Mouse (Mus musculus) T-helper 17 cell (primary cell): Measurements from ENCODE around the gene Iqsec1.

Source experiments
- in situ Hi-C, 2 experiments: fragments of 300-600 bp; cut with MboI, MseI; formaldehyde crosslinking; loops; 1 replicate in 1 of 2; 2 replicates in 1 of 2; pipeline ENCODE4 v1.15.1; 2025; ENCODE audit warnings: high pct_unique_total_duplicates in 2 of 2

Iqsec1 gene

DNA sequence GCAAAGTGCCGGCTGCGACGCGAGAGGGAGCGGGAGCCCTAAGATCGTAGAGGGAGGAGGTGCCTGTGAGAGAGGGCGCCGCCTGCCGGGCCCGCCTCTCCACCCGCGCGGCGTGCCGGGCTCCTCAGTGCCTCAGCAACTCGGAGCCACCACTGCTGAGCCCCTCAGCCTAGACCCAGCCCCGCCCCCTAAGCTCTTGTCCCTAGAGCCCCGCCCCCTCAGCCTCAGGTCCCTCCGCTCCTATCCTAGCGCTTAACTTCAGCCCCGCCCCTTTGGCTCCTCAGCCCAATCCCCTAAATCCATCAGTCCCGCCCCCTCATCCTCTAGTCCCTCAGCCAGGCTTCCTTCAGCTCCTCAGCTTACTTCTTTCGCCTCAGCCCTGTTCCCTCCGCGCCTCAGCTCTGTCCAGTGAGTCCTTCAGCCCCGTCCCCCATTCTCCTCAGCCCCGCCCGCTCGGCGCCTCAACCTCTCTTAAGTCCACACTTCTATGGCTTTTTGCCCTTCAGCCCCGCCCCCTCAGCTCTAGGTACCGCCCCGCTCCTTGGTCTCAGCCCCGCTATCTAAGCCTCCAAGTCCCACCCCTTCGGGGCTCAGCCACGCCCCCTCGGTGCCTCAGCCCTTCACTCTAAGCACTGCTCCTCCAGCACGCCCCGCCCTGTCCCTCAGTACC is at the start of gene Iqsec1:
TSS of gene Iqsec1 (minus strand) at position 38 of the 670 bp plus-strand sequence.
- in situ Hi-C loops, result no loop called here

DNA sequence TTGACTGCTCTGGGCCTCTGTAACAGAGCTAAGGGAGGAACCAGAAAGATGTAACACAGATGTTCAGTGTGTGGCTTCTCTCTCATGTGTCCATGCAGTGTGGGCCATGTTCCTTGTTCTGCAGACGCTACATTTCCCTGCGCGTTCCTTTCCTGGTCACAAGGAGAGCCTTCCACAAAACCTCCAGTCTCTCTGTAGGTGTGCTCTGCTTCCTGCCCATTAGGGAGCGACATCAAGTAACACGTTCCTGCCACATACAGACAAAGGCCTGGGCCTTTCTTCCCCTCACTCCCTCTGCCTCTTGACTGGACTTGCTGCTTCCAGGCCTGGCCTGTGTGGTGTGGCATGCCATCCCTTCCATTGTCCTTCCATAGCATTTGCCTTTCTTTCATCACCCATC is 39.8 kb upstream of the Iqsec1 start:
- in situ Hi-C loops, result no loop called here

DNA sequence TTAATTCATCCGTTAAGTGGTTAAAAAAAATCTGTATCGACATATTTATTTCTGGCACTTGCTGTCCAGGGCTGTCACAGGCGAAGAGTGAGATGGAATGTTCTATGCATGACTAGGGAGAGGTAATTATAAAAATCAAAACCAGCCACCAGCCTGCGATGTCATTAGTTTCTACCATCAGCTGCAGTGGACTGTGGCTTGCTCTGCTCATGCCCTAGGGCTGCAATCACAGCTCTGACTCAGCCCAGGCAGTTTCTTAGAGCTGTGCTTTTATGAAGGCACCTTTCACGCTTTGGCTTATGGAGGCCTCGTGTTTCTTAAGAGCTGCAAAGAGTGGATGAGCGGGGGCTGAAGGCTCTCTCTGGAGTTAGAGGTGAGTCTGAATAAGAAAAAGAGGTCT is 32.3 kb upstream of the Iqsec1 start:
- in situ Hi-C loops, result no loop called here

DNA sequence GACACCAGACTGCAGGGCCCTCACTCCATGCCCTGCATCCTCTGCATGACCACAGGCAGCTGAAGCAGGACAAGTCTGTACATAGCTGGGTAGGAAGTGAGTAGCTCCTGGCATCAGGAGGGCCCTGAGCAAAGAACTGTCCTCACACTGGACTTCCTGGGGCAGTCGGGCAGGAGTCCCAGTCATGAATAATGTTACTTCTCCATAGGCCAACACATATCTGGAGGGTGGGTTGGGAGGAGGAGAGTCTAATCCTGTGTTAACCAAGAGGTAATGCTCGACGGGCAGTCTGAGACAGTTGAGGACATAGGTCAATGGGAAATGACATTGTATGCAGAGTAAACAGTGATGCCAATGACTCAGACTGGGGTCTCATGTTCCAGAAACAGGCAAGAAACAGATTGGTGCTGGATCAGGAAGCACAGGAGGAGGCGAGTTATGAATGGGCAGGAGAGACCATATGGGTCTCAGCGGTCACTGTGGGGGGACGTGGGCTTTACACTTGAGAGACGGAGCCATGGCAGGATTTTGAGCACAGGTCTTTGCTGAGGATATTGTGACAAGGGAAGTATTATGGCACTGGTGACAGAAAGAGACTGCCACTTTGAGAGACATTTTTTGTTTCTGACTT is 28.2 kb upstream of the Iqsec1 start:
- in situ Hi-C loops, result no loop called here

DNA sequence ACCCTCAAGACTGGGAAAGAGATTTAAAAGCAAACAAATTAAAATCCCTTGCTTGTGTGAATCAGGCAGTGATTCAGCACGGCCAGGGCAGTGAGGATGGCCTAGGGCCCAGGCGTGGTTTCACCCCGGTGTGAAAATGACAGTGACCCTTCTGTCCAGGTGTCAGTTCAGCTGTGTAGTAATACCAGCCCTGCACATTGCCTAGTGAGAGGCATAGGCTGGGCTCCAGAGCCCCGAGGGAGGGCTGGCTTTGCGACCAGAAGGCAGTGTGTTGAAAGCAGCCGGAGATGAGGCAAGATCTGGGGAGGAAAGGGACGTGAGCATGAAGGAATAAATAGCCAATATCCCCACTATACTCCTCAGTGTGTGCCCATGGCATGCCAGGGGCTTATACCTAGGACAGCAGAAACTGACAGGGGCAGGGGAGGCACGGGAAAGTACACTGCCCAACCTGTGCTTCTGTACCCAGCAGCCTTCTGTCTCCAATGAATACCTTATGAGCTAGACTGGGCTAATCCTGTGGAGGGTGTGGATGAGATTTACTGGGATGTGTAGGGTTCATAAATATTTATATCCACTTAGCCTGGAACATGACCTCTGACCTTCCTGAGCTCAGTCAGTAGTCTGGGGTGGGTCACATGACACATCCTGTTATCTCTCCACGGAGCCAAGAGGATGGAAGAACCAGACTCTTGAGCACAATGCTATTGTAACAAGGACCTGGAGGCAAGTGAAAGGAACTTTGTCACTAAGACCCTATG is 25.9 kb upstream of the Iqsec1 start:
- in situ Hi-C loops, result no loop called here

DNA sequence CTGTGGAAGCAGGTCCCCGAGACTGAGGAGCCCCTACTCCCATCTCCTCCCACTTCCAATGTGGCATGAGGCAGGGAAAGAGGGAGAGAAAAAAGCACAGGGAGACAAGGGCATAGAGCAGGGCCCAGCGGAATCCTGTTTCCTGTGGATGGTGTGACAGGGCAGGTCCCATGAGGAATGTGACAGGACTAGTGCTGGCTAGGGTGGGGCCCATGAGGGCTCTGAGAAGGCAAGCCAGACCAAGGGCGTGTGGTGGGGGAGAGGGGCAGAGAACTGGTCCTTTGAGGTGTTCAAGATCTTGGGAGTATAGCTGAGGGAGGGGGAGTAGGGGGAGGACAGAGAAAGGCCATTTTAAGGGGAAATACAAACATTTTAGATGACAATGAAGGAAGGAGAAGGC is 24.0 kb upstream of the Iqsec1 start:
- in situ Hi-C loops, result no loop called here

DNA sequence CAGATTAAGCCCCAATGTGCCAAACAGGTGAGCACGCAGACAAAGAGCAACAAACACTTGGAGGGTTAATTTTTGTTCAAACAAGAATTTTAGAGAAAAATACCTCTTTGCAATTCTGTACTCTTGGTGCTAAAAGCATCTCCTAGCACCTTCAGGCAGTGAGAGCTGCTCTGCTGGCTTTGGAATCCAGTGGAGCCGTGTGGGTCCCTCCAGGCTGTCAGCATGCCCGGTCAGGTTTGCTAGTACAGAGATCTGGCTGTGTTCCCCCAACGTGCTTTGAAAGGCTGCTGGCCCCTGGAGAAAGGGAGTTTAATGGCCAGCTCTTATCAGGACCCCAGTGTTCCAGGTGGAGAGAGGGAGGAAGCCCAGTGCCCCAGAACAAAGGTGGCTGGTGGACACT is 23.1 kb upstream of the Iqsec1 start:
- in situ Hi-C loops, result no loop called here

DNA sequence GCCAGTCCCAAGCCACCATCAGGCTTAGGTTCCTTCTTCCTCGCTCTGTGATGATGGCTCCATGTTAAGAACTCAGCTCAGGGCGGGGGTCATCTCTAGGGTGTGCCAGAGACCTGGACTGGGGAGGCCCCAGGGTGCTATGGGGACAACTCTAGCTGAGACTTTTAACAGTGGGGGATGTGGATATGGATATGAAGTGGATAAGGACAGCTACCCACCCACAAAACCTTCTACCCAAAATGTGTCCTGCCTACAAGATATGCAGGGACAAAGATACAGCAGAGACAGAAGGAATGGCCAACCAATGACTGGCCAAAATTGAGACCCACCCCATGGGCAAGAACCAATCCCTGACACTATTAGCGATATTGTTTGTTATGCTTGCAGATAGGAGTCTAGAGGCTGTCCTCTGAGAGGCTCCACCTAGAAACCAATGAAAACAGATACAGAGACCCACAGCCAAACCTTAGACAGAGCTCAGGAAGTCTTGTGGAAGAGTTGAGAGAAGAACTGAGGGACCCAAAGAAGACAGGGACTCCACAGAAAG is 19.9 kb upstream of the Iqsec1 start:
- in situ Hi-C loops, result no loop called here

DNA sequence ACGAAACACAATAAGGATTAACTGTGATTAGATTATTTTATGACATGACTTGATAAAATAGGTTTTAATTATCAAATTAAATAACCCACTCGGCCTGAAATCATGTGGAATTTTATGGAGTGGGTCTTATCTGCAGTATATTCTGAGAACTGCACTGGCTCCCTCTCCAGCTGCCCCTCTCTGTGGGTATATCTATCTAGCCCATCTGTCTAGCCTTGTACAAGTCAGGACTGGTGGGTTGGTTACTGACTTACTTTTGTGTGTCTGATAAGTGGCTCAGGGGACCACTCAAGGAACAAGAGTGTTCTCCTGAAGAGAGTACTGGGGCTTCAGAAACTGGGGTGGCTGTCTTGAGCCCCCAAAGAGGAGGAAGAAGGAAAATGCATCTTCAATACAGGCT is 18.7 kb upstream of the Iqsec1 start:
- in situ Hi-C loops, result no loop called here

DNA sequence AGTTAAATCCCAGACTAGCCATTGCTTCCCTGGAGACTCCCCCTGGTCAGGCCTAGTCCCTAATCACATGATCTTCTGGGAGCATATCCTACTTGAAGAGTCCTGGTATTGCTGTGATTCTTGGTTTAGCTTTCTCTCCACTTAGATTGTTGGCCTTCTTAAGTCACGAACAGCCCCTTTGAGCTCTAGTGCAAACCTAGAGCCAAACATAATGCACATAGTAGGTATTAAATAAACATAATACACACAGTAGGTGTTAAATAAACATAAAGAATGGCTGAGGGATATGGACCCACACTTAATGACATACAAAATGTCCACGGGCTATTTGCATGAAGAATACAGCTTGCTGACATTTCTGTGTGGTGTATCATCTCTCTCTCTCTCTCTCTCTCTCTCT is 15.7 kb upstream of the Iqsec1 start:
- in situ Hi-C loops, result no loop called here

DNA sequence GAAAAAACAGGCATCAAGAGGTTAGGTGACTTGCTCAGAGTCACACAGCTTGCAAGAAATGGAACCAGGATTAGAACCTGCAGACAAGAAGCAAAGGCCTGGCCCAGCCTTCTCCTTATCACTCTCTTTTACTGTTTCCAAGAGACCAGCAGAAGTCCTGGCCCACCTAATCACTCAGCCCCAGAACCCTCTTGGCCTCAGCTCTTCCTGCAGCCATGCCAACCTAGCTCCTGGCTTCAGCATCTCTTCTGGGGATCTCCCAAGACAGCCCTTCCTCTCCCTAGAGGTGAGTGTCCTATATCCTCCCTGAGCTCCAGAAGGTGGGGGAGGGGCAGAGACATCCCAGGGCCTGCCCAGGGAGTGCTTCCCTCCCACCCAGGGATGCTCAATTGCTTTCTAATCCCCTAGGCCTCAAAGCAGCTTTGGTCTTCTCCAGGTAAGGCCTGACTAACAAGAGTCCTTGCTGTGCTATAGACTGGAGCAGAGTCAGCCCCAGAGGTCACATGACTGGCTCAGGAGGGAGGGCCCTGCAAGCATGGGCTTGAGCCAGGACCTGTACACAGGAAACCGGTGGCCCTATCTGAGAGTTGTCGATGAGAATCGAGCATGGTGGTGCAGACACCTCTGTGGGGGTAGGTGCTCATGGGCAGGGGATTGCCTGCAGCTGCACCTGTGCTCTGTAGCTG is 15.0 kb upstream of the Iqsec1 start:
- in situ Hi-C loops, result no loop called here

DNA sequence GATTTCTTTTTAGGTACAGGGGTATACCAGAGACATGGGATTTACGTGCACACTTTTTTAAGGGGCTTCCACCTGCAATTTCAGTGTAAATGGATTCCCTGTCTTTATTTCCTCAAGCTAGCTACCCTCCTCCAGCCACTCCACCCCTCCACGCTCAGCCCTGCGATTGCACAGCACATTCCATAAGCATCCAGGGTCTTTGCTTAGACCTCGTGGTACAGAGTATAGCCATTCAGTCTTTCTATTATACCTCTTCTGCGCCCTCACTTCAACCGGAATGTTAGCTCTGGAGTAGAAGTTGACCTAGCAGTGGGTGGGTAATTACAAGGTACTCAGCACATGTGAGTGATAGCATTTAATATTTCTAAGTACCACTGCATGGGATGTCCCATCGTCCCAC is 13.1 kb upstream of the Iqsec1 start:
- in situ Hi-C loops, result no loop called here

DNA sequence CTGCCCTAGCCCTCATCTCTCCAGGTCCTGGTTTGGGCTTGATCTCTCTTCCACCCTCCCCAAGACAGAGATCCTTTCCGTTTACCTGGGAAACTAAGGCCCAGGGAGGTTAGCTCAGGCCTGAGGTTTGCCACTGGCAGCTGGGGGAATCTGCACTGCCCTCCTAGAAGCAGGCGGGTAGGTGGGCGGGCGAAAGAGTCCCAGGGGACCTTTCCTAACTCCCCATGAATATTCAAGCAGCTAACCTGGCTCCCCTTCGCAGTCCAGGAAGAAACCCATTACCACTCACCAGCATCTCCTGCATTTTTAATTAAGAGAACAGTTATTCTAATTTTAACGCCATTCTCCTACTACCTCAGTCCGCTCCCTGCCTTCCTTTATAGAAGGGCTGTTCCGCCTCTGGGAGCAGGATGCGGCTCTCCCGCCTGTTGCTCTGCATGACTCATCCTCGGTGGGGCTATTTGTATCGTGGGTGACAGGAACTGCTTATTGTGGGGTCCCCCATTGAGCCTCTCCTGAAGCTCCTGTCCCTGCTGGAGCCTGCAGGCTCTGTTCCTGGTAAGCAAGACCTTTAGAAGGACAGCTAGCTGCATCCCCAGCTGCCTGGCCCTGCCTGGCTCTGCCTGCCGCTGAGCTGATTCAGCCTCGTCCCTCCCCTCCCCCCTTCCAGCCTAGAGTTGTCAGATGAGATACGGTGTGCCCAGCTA is 12.5 kb upstream of the Iqsec1 start:
- in situ Hi-C loops, result no loop called here

DNA sequence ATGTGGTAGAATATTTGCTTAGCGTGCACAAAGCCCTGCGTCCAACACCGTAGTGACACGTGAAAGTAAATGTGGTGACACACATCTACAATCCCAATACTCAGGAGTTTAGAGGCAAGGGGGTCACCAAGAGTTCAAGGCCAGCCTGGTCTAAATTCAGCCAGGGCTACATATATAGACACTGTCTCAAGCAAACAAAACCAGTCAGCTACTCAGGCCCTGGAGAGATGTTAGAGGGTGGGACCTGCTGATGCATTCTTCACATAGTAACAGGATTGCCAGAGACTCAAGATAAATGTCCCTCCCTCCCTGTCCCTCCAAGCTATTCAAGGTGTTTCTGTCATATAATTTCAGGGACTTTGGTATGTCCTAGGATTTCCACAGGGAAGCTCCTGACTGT is 10.7 kb upstream of the Iqsec1 start:
- in situ Hi-C loops, result no loop called here

DNA sequence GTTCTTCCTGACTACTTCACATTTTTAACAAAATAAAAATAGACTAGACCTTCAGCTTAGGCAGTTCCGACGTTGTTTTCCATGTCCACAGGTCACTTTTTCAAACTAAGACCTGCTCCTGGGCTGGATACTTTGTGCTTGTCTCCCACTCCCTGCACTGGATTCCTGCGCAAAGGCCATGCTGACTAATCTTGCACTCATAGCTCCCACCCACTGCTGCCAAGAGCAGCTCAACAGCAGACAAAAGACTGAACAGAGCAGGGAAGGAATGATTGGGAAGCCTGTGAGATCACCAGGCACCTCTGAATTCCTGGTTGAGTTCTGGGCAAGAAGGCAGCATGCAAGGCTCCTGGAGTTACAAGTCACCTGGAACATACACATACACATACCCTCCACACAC is 8.5 kb upstream of the Iqsec1 start:
- in situ Hi-C loops, result no loop called here

DNA sequence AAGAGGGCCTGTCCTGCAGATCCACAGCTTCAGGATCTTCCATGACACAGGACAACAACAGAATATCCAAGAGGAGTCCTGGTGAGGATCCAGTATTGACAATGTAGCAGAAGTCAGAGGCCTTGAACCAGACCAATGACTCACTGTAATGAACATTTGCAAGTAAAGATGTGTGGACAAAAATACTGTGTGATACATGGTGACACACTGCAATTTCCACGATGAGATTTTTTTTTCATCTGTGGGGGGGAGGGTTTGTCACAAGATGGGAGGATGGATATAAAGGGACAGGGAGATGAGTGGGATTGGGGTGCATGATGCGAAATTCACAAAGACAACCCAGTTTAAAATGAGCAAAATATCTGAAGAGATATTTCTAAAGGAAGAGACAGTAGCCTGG is 7.7 kb upstream of the Iqsec1 start:
- in situ Hi-C loops, result no loop called here

DNA sequence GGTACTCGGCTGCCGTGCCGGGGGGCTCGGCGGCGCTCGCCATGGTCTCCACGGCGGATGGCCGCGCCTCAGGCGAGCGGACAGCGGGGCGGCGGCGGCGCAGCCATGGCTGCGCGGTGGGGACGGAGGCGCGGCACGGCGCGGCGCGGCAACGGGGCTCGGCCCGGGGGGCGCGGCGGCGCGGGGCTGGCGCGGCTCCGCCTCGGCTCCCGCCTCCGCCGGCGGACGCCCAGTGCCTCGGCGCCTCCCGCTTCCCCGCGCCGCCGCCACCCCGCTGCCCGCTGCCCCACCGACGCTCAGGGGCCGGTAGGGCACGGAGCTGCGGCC is 223 bp downstream of the Iqsec1 start:
- in situ Hi-C loops, result no loop called here

DNA sequence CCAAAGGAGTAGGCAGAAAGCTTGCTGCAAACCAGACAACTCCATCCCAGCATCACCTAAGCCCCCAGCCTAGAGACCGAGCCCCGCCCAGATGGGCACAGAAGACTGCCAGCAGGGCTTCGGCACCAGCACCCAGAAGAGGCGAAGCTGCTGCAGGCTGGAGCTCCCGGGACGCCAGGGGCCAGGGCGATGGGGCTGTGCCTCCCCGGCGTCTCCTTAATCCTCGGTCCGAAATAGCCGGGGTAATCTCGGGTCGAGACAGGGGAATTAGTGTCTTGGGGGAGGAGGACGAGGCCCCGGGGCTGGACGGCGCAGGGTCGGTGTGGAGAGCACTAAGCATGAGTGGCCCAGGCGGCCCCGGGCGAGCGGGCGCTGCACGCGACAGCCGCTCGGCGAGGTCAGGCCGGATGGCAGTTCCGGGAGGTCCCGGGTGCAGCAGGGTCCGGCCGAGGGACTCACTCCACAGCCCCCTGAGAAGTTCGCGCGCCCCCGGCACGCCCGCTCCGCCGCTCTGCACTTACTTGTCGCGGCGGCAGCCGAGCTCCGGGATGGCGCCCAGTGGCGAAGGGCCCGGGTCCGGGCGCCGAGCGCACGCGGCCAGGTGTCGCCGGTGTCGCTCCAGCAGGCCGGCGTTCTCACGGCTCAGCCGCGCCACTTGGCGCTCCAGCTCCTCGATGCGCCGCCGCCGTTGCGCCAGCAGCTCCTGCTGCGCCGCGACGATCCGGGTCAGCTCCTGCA is 755 bp downstream of the Iqsec1 start:
- in situ Hi-C loops, result no loop called here

DNA sequence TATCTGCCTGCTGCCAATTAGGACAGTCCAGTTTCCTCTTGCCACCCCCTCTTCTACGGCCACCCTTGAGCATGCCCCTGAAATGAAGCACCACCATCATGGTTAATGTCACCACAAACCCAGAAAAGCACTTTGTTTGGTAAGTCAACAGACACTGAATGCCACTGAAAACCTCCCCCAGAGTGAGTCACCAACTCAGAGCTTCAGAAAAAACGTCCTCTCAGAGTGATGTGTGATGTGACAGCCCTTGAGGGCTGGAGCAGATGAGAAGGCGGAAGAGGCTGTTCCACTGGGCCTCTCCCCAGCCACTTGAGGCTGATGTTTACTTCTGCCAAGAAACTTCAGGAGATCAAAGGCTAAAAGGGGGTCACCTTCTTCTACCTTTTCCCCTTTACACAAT is 4.4 kb downstream of the Iqsec1 start:
- in situ Hi-C loops, result no loop called here

DNA sequence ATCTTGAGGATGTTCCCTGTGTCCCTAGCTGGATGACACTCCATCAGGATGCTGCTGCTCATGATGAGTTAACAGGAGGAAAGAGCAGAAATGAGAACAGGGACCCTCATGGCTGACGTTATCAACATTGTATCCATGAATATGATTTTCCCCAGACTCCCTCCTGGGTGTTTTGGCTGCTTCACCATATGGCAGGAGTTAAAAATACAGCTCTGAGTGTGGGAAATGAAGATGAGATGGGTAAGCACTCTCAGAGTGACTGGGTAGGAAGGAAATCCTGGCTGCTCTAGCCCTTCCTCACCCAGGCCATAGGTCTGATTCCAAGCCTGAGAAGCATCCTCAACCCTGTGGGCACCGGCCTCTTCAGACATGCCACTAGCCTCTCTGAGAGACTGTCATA is 14.2 kb downstream of the Iqsec1 start:
- in situ Hi-C loops, result no loop called here

DNA sequence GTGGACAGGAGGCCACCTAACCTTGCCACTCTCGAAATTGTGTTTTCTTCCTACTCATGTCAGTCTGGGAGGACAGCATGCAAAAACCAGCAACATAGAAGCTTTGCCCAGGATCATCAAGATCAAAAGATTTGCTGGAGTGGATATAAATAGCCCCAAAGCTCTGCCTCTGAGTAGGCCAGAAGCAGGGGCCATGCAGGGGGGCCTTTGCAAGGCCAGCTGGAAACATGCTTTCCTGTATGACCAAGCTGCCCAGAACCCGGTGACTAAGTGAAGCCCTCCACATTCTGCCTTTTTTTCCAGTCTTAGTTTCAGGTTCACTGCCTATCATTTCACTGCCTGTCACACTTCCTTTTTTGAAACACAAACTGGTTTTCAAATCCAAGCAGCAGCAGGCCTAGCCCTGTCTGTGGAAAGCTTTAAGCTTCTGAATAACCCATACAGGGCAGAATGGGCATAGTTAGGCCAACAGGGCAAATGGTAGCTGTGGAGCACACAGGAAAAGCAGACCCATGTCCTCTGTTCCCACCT is 19.1 kb downstream of the Iqsec1 start:
- in situ Hi-C loops, result no loop called here
